Mouse (Mus musculus) C2C12 (cell line): ENCODE data around the gene Rell1.

Experiments
- CTCF ChIP-seq: IDR thresholded peaks from one replicate; pipeline ENCODE4 v1.5.1; 2011; ENCODE audit not compliant: control insufficient read depth, insufficient read depth, insufficient read length
- MAX ChIP-seq: IDR thresholded peaks from one replicate; pipeline ENCODE4 v1.6.1; 2011; ENCODE audit warnings: mild to moderate bottlenecking, control low read depth

DNA sequence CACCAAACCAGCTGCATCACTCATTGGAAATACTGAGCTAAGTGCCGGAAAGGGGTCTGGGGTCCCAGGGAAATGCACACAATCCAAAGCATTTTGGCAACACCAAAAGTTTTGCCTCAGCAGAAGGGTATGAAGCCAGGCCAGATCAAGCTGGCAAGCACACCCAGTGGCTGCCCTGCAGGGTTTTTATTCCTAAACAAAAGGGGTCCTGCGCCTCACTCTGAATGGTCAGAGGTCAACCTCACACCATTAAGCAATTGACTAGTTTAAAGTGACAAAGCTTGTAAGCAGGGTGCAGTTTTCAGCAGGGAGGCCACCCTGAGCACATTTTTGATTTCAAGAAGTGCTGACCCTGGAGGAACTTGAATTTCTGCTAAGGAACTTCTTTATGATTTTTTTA is 2.3 kb upstream of the Rell1 start:
- no peak for TF ChIP-seq CTCF
- TF ChIP-seq MAX, result no peak
